Mouse (Mus musculus): Measurements from ENCODE around the gene Numbl. TPM values are rescaled to one million over a fixed set of nuclear protein-coding genes. Genes with fewer than 3 reads are reported as not detected.
A peak's percentile ranks its signal among the peaks of the same experiment; 100 is the strongest.
"Not testable (repeated sequence)": the region's sequence is repeated elsewhere in the genome, so short reads cannot be mapped to it uniquely, and the experiment has no call there.

Gene Numbl
- polyA plus RNA-seq, 1 experiment: 6.0 TPM

DNA sequence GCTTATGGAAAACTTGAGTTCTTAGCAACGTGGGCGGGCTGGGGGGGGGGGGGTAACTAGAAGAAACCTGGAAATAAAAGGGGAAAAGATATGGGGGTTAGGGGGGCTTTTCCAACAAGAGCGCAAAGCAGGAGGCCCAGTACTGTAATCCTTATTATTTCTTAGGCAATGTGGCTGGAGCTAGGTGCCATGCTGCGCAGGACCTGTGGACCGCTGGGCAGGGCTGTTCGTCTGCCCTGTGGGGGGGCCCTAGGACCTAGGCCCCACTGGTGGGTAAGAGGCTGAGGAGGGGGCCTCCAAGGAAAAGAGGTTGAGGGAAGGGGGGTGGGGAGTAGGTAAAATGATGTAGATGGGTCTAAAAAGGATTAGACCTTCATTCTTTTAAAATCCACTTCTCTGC, 24.9 kb upstream of the Numbl start:
- H3K4me3 ChIP-seq (ENCODE audit: insufficient read depth, low read depth, low read length): peak overlapping the region; percentile 68
- no peak for DNase-seq
- no peak overlapping the region for H3K27ac ChIP-seq (ENCODE audit: insufficient read depth, low read depth, low read length)
- H3K27me3 ChIP-seq (replicated peaks; ENCODE audit: control insufficient read depth, insufficient read depth, low read length): no peaks in the 10 kb centered on the region
- peaks cover 8% of the 10 kb centered on the region for H3K4me1 ChIP-seq (ENCODE audit: control insufficient read depth, insufficient read depth, low read length)
- no peak for TF ChIP-seq POLR2A (IDR thresholded peaks at IDR 0.05; ENCODE audit: low read depth, low read length)
- no peak for TF ChIP-seq CTCF (conservative IDR thresholded peaks at IDR 0.05; ENCODE audit: insufficient read depth, insufficient read length, low read depth, low read length)
- no peaks in the 10 kb centered on the region for H3K36me3 ChIP-seq (ENCODE audit: control insufficient read depth, insufficient read depth, low read length)
- WGBS: 3% methylated on average over 6 of the region's 6 CpGs

DNA sequence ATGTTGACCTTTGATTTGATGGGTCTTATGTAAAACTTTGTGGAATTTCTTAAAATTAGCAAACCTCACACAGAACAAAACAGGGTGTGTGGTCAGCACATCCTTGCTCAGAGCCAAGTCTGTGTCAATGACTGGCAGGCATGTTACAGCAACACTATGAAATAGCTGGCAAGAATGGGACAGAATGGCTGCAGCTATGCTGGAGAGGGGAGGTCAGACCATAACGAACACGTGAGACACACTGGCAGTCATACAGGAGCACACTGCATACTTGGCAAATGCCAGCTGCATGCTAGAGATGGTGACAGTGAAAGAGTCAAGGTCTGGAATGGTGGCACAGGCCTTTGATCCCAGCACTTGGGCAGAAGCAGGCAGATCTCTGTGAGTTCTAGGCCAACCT, 22.5 kb upstream of the Numbl start:
- no peaks in the 10 kb centered on the region for H3K27me3 ChIP-seq (replicated peaks; ENCODE audit: control insufficient read depth, insufficient read depth, low read length)
- DNase-seq: no peak
- H3K4me3 ChIP-seq (ENCODE audit: insufficient read depth, low read depth, low read length): no peak overlapping the region
- 80% methylated on average over 2 of the region's 2 CpGs for WGBS
- H3K36me3 ChIP-seq (ENCODE audit: control insufficient read depth, insufficient read depth, low read length): no peaks in the 10 kb centered on the region
- no peak for TF ChIP-seq CTCF (conservative IDR thresholded peaks at IDR 0.05; ENCODE audit: insufficient read depth, insufficient read length, low read depth, low read length)
- no peak for TF ChIP-seq POLR2A (IDR thresholded peaks at IDR 0.05; ENCODE audit: low read depth, low read length)
- H3K4me1 ChIP-seq (ENCODE audit: control insufficient read depth, insufficient read depth, low read length): peaks cover 8% of the 10 kb centered on the region
- H3K27ac ChIP-seq (ENCODE audit: insufficient read depth, low read depth, low read length): no peak overlapping the region

DNA sequence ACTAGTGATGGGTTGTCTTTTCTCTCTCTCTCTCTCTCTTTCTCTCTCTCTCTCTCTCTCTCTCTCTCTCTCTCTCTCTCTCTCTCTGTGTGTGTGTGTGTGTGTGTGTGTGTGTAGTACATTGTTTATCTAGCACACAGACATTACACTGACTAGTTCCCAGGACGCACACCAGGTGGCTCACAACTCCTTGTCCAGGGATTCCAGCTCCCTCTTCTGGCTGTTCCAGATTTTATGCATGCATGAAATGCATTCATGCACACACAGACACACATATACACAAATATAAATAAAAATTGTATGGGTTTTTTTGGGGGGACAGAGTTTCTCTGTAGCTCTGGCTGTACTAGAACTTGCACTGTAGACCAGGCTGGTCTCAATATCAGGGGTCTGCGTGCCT, 20.7 kb upstream of the Numbl start:
- no peak for TF ChIP-seq POLR2A (IDR thresholded peaks at IDR 0.05; ENCODE audit: low read depth, low read length)
- TF ChIP-seq CTCF (conservative IDR thresholded peaks at IDR 0.05; ENCODE audit: insufficient read depth, insufficient read length, low read depth, low read length): peak; percentile 46
- 74% methylated on average over 2 of the region's 2 CpGs for WGBS
- DNase-seq: no peak
- Histone ChIP-seq H3K4me1 (ENCODE audit: control insufficient read depth, insufficient read depth, low read length) (peaks cover 8% of the 10 kb centered on the region), H3K4me3 (ENCODE audit: insufficient read depth, low read depth, low read length) (no peak overlapping the region), H3K27me3 (replicated peaks; ENCODE audit: control insufficient read depth, insufficient read depth, low read length) (no peaks in the 10 kb centered on the region), H3K27ac (ENCODE audit: insufficient read depth, low read depth, low read length) (no peak overlapping the region), H3K36me3 (ENCODE audit: control insufficient read depth, insufficient read depth, low read length) (no peaks in the 10 kb centered on the region)

DNA sequence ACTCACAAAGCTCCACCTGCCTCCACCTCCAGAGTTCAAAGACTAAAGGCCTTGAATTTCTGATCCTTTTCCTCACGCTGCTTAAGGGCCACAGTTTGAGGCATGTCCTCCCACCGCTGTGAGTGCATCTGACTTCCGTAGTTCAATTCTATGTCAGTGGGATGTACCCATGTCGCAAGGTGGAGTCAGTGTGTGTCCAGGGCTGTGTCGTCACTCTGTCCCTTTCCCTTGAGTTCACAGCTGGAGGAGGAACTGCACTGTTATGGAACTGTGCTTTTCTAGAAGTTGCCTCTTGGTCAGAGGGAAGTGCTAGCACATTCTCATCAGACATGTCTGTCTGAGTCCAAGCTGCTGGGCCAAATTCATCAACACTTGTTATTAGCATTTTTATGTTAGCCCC, 19.7 kb upstream of the Numbl start:
- H3K4me3 ChIP-seq (ENCODE audit: insufficient read depth, low read depth, low read length): no peak overlapping the region
- H3K27me3 ChIP-seq (replicated peaks; ENCODE audit: control insufficient read depth, insufficient read depth, low read length): no peaks in the 10 kb centered on the region
- H3K4me1 ChIP-seq (ENCODE audit: control insufficient read depth, insufficient read depth, low read length): peaks cover 5% of the 10 kb centered on the region
- no peaks in the 10 kb centered on the region for H3K36me3 ChIP-seq (ENCODE audit: control insufficient read depth, insufficient read depth, low read length)
- no peak overlapping the region for H3K27ac ChIP-seq (ENCODE audit: insufficient read depth, low read depth, low read length)
- 91% methylated on average over 5 of the region's 5 CpGs for WGBS
- no peak for DNase-seq
- TF ChIP-seq POLR2A (IDR thresholded peaks at IDR 0.05; ENCODE audit: low read depth, low read length) (no peak), CTCF (conservative IDR thresholded peaks at IDR 0.05; ENCODE audit: insufficient read depth, insufficient read length, low read depth, low read length) (no peak)

DNA sequence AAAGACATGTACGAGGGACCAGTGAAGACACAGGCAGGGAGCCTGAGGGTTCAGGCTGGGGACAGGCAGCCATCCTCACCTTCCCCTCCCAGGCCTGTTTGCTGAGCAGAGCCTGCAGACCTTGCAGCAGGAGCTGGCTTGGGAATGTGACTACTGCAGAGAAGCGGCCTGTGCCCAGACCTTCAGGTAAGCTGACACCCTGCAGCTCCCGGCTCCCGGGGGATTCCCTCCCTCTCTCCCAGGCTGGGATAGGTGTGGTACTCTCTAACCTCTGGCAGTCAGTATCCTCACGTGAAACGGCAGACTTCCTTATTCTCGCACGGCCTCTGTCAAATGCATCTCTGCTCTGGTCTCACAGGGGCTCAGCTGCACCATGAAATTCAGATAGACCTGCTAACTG, 15.0 kb upstream of the Numbl start:
- TF ChIP-seq POLR2A (IDR thresholded peaks at IDR 0.05; ENCODE audit: low read depth, low read length) (no peak), CTCF (conservative IDR thresholded peaks at IDR 0.05; ENCODE audit: insufficient read depth, insufficient read length, low read depth, low read length) (no peak)
- H3K4me1 ChIP-seq (ENCODE audit: control insufficient read depth, insufficient read depth, low read length): no peaks in the 10 kb centered on the region
- WGBS: 70% methylated on average over 8 of the region's 8 CpGs
- no peak for DNase-seq
- H3K27me3 ChIP-seq (replicated peaks; ENCODE audit: control insufficient read depth, insufficient read depth, low read length): no peaks in the 10 kb centered on the region
- H3K27ac ChIP-seq (ENCODE audit: insufficient read depth, low read depth, low read length): no peak overlapping the region
- no peak overlapping the region for H3K4me3 ChIP-seq (ENCODE audit: insufficient read depth, low read depth, low read length)
- H3K36me3 ChIP-seq (ENCODE audit: control insufficient read depth, insufficient read depth, low read length): no peaks in the 10 kb centered on the region

DNA sequence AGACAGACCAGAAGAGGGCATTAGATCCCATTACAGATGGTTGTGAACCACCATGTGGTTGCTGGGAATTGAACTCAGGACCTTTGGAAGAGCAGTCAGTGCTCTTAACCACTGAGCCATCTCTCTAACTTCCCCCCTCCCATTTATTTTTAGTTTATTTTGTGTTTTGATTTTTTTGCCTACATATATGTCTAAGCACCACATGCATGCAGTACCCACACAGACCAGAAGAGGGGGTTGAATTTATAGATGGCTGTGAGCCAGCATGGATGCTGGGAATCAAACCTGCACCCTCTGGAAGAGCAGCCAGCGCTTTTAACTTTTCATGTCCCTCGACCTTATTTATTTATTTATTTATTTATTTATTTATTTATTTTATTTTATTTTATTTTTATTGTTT, 14.1 kb upstream of the Numbl start:
- DNase-seq; H3K36me3 ChIP-seq (ENCODE audit: control insufficient read depth, insufficient read depth, low read length); H3K4me3 ChIP-seq (ENCODE audit: insufficient read depth, low read depth, low read length); H3K27me3 ChIP-seq (replicated peaks; ENCODE audit: control insufficient read depth, insufficient read depth, low read length); H3K4me1 ChIP-seq (ENCODE audit: control insufficient read depth, insufficient read depth, low read length); H3K27ac ChIP-seq (ENCODE audit: insufficient read depth, low read depth, low read length): not testable (repeated sequence)
- TF ChIP-seq CTCF (conservative IDR thresholded peaks at IDR 0.05; ENCODE audit: insufficient read depth, insufficient read length, low read depth, low read length): 0 out of 2 replicates have a peak, but pooled peaks have one; percentile 28
- WGBS: 85% methylated on average over 2 of the region's 2 CpGs

DNA sequence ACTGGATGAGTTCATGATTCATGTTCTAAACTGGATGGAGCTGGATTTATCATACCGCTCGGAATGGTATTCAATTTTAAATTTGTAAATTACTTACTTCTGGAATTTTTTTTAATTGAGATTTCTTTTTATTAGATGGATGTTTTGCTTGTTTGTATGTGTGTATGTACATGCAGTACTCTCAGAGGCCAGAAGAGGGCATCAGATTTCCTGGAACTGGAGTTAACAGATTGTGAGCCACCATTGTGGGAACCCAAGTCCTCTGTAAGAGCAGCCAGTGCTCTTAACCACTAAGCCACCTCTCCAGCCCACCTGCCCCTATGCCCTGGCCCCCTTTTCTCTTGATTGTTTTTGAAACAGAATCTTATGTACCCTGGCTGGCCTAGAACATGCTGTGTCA, 9.1 kb upstream of the Numbl start:
- H3K27me3 ChIP-seq (replicated peaks; ENCODE audit: control insufficient read depth, insufficient read depth, low read length): no peaks in the 10 kb centered on the region
- over 99% methylated on average over 2 of the region's 2 CpGs for WGBS
- no peak overlapping the region for H3K27ac ChIP-seq (ENCODE audit: insufficient read depth, low read depth, low read length)
- no peaks in the 10 kb centered on the region for H3K36me3 ChIP-seq (ENCODE audit: control insufficient read depth, insufficient read depth, low read length)
- 0 out of 2 replicates have a peak, but pooled peaks have one; percentile 15 for TF ChIP-seq CTCF (conservative IDR thresholded peaks at IDR 0.05; ENCODE audit: insufficient read depth, insufficient read length, low read depth, low read length)
- no peak for TF ChIP-seq POLR2A (IDR thresholded peaks at IDR 0.05; ENCODE audit: low read depth, low read length)
- DNase-seq: peak; percentile 39
- H3K4me1 ChIP-seq (ENCODE audit: control insufficient read depth, insufficient read depth, low read length): no peaks in the 10 kb centered on the region
- H3K4me3 ChIP-seq (ENCODE audit: insufficient read depth, low read depth, low read length): no peak overlapping the region

DNA sequence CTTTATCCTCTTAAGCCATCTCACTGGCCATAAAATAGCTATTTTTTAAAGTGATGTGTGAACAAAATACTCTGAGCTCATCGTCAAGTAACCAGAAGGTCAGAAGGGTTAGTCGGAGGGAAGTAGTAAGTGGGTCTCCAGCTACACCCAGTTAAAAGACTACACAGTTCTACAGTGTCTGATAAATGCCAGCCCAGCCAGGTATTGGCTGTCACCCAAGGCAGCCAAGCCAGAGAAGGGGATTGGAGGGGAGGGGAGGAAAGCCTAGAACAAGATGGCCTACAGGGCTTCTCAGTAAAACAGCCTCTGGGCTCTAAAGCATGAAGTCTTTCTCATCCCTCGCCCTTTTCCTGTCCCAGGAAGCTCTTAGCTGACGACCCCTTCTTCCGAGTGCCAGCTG, 8.3 kb upstream of the Numbl start:
- Histone ChIP-seq H3K4me1 (ENCODE audit: control insufficient read depth, insufficient read depth, low read length) (no peaks in the 10 kb centered on the region), H3K27ac (ENCODE audit: insufficient read depth, low read depth, low read length) (no peak overlapping the region), H3K27me3 (replicated peaks; ENCODE audit: control insufficient read depth, insufficient read depth, low read length) (no peaks in the 10 kb centered on the region), H3K36me3 (ENCODE audit: control insufficient read depth, insufficient read depth, low read length) (no peaks in the 10 kb centered on the region), H3K4me3 (ENCODE audit: insufficient read depth, low read depth, low read length) (no peak overlapping the region)
- no peak for DNase-seq
- no peak for TF ChIP-seq CTCF (conservative IDR thresholded peaks at IDR 0.05; ENCODE audit: insufficient read depth, insufficient read length, low read depth, low read length)
- TF ChIP-seq POLR2A (IDR thresholded peaks at IDR 0.05; ENCODE audit: low read depth, low read length): no peak
- WGBS: 72% methylated on average over 5 of the region's 5 CpGs
